Mouse (Mus musculus): Measurements from ENCODE around the gene Tmem132d.
"Not testable (repeated sequence)": the region's sequence is repeated elsewhere in the genome, so short reads cannot be mapped to it uniquely, and the experiment has no call there.

DNA sequence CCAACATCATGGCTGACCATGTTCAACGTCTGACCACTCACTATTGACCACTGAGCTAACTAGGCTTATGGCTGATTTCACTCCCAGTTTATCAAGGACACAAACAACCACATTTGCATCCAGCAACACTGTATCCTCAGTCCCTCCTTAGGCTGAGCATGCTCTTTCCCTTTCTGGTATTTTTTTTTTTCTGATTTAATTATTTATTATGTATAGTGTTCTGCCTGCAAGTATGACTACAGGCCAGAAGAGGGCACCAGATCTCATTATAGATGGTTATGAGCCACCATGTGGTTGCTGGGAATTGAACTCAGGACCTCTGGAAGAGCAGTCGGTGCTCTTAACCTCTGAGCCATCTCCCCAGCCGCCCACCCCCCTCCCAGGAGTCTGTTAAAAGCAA is 683.3 kb downstream of the Tmem132d start:
- not testable (repeated sequence) for TF ChIP-seq GATA1 (IDR thresholded peaks at IDR 0.05; ENCODE audit: borderline replicate concordance, low read length); FLI1 (IDR thresholded peaks at IDR 0.05; ENCODE audit: low read length)

All from megakaryocyte, embryonic 14.5 days (primary cell).